Mouse (Mus musculus): ENCODE measurements around the gene Gm14226.
"Not testable (repeated sequence)": the region's sequence is repeated elsewhere in the genome, so short reads cannot be mapped to it uniquely, and the experiment has no call there.

Gene Gm14226

GRCm38 (mm10) chr2:155047452-155048178 is 29.5 kb downstream of the Gm14226 start:
- no peak for DNase-seq (ENCODE audit: low spot score)

- no peak for DNase-seq (ENCODE audit: low spot score)
Observed at GRCm38 (mm10) chr2:155050108-155050503, 32.0 kb downstream of the Gm14226 start.

GRCm38 (mm10) chr2:155050504-155051236 is 32.6 kb downstream of the Gm14226 start:
- DNase-seq (ENCODE audit: low spot score), result peak; percentile 94

- DNase-seq (ENCODE audit: low spot score), result no peak
Observed at GRCm38 (mm10) chr2:155051622-155052351, 33.7 kb downstream of the Gm14226 start.

GRCm38 (mm10) chr2:155052681-155053080 is 34.6 kb downstream of the Gm14226 start:
- no peak for DNase-seq (ENCODE audit: low spot score)

- DNase-seq (ENCODE audit: low spot score), result not testable (repeated sequence)
Observed at GRCm38 (mm10) chr2:155053512-155053911, 35.4 kb downstream of the Gm14226 start.

GRCm38 (mm10) chr2:155054672-155055071 is 36.6 kb downstream of the Gm14226 start:
- no peak for DNase-seq (ENCODE audit: low spot score)

- no peak for DNase-seq (ENCODE audit: low spot score)
Observed at GRCm38 (mm10) chr2:155056076-155056578, 38.1 kb downstream of the Gm14226 start.

GRCm38 (mm10) chr2:155057361-155057760 is 39.3 kb downstream of the Gm14226 start:
- no peak for DNase-seq (ENCODE audit: low spot score)

GRCm38 (mm10) chr2:155071027-155071426 is 53.0 kb downstream of the Gm14226 start:
- DNase-seq (ENCODE audit: low spot score), result no peak

- no peak for DNase-seq (ENCODE audit: low spot score)
Observed at GRCm38 (mm10) chr2:155072353-155073145, 54.5 kb downstream of the Gm14226 start.

GRCm38 (mm10) chr2:155073347-155073746 is 55.3 kb downstream of the Gm14226 start:
- DNase-seq (ENCODE audit: low spot score), result no peak

- DNase-seq (ENCODE audit: low spot score), result peak; percentile 76
Observed at GRCm38 (mm10) chr2:155073978-155074765, 56.1 kb downstream of the Gm14226 start, which contains the start of gene Ahcy. Gene Ahcy (minus strand): TSS chr2:155074497.

- no peak for DNase-seq (ENCODE audit: low spot score)
Observed at GRCm38 (mm10) chr2:155074766-155075330, 56.8 kb downstream of the Gm14226 start.

- DNase-seq (ENCODE audit: low spot score), result no peak
Observed at GRCm38 (mm10) chr2:155075649-155076048, 57.6 kb downstream of the Gm14226 start.
